Mouse (Mus musculus) erythroblast, embryonic 14.5 days (primary cell): ENCODE results near the gene Tmem91. TPM values are rescaled to one million over a fixed set of nuclear protein-coding genes. Genes with fewer than 3 reads are reported as not detected.

Source experiments
- H3K27me3 ChIP-seq: 2 replicates; pipeline ENCODE4 v1.6.1; 2012; ENCODE audit warnings: inconsistent platforms; ENCODE audit not compliant: control insufficient read depth
- H3K36me3 ChIP-seq: 2 replicates; pipeline ENCODE4 v1.6.1; 2012; ENCODE audit warnings: mild to moderate bottlenecking, inconsistent platforms; ENCODE audit not compliant: control insufficient read depth
- H3K4me1 ChIP-seq: 2 replicates; pipeline ENCODE4 v1.6.1; 2012; ENCODE audit warnings: inconsistent platforms; ENCODE audit not compliant: control insufficient read depth
- H3K4me3 ChIP-seq: replicated peaks from 2 replicates; pipeline ENCODE3; 2012; ENCODE audit warnings: moderate library complexity, mild to moderate bottlenecking, inconsistent platforms
- H3K9me3 ChIP-seq: 2 replicates; pipeline ENCODE4 v1.6.1; 2012; ENCODE audit warnings: low read length, inconsistent platforms, mixed read lengths; ENCODE audit not compliant: control insufficient read depth
- GATA1 ChIP-seq: IDR thresholded peaks from 2 replicates; pipeline ENCODE4 v1.6.1; 2012; ENCODE audit warnings: low read length, inconsistent platforms, mixed read lengths
- TAL1 ChIP-seq: IDR thresholded peaks from 3 replicates; pipeline ENCODE4 v1.6.1; 2012; ENCODE audit warnings: low read length, inconsistent platforms, mixed read lengths
- polyA plus RNA-seq: library from polyadenylated mRNA; stranded (reverse); fragments of >175 nt; gene quantifications from 2 replicates; pipeline ENCODE4 v1.2.3, GENCODE M21; 2012

Gene Tmem91
- polyA plus RNA-seq, 1 experiment, result 0.01 TPM

GRCm38 (mm10) chr7:25686680-25687531, 11.9 kb upstream of the Tmem91 start, which contains the start of gene Tgfb1:
TSS of gene Tgfb1 (plus strand) at chr7:25687002.
- peaks cover 93% of the 10 kb centered on the region for H3K4me1 ChIP-seq
- H3K36me3 ChIP-seq, result peaks cover 53% of the 10 kb centered on the region
- no peaks in the 10 kb centered on the region; the same call in 1 of the 2 replicates for H3K27me3 ChIP-seq
- peak within 1 kb of the TSS; percentile 84 for H3K4me3 ChIP-seq
- no peak for TF ChIP-seq GATA1
- TF ChIP-seq TAL1, result no peak
- H3K9me3 ChIP-seq, result no peaks in the 10 kb centered on the region

GRCm38 (mm10) chr7:25685926-25686470, 11.0 kb upstream of the Tmem91 start:
- TF ChIP-seq TAL1 (no peak), GATA1 (no peak)
- Histone ChIP-seq H3K4me1 (peaks cover 95% of the 10 kb centered on the region), H3K27me3 (no peaks in the 10 kb centered on the region; the same call in 1 of the 2 replicates), H3K36me3 (peaks cover 51% of the 10 kb centered on the region), H3K4me3 (peak overlapping the region; percentile 84), H3K9me3 (no peaks in the 10 kb centered on the region)

GRCm38 (mm10) chr7:25684659-25685058, 9.7 kb upstream of the Tmem91 start:
- H3K36me3 ChIP-seq, result peaks cover 41% of the 10 kb centered on the region
- no peak for TF ChIP-seq GATA1
- H3K4me3 ChIP-seq, result no peak overlapping the region
- no peaks in the 10 kb centered on the region; the same call in 1 of the 2 replicates for H3K27me3 ChIP-seq
- H3K4me1 ChIP-seq, result peaks cover 96% of the 10 kb centered on the region
- H3K9me3 ChIP-seq, result no peaks in the 10 kb centered on the region

GRCm38 (mm10) chr7:25683474-25684180, 8.7 kb upstream of the Tmem91 start:
- H3K4me3 ChIP-seq, result peak overlapping the region; percentile 18
- no peaks in the 10 kb centered on the region; the same call in 1 of the 2 replicates for H3K27me3 ChIP-seq
- TF ChIP-seq GATA1 (no peak), TAL1 (no peak)
- H3K9me3 ChIP-seq, result no peaks in the 10 kb centered on the region
- H3K4me1 ChIP-seq, result peaks cover 94% of the 10 kb centered on the region
- H3K36me3 ChIP-seq, result peaks cover 39% of the 10 kb centered on the region

- H3K4me3 ChIP-seq, result peak overlapping the region; percentile 90
- no peaks in the 10 kb centered on the region for H3K9me3 ChIP-seq
- peaks cover 75% of the 10 kb centered on the region for H3K4me1 ChIP-seq
- H3K27me3 ChIP-seq, result peaks cover 1% of the 10 kb centered on the region
- H3K36me3 ChIP-seq, result peaks cover 39% of the 10 kb centered on the region
- TF ChIP-seq GATA1 (no peak), TAL1 (no peak)
Measured at GRCm38 (mm10) chr7:25681341-25682231, 6.6 kb upstream of the Tmem91 start.

- Histone ChIP-seq H3K36me3 (peaks cover 33% of the 10 kb centered on the region), H3K4me1 (peaks cover 66% of the 10 kb centered on the region), H3K27me3 (peaks cover 6% of the 10 kb centered on the region), H3K9me3 (no peaks in the 10 kb centered on the region), H3K4me3 (peak within 1 kb of the TSS; percentile 90)
- TF ChIP-seq GATA1, result peak; percentile 5; the same call in 1 of the 2 replicates
- TF ChIP-seq TAL1, result peak; percentile 37; the same call in 2 of the 3 replicates
Measured at GRCm38 (mm10) chr7:25680514-25681258, 5.7 kb upstream of the Tmem91 start, which contains the start of gene B9d2. TSS of gene B9d2 (plus strand) at chr7:25680780.

GRCm38 (mm10) chr7:25679971-25680370, 5.0 kb upstream of the Tmem91 start:
- TF ChIP-seq GATA1, result no peak
- TF ChIP-seq TAL1, result no peak
- Histone ChIP-seq H3K9me3 (no peaks in the 10 kb centered on the region), H3K4me3 (peak overlapping the region; percentile 90), H3K27me3 (peaks cover 13% of the 10 kb centered on the region), H3K36me3 (peaks cover 28% of the 10 kb centered on the region), H3K4me1 (peaks cover 62% of the 10 kb centered on the region)

GRCm38 (mm10) chr7:25677013-25677412, 2.0 kb upstream of the Tmem91 start:
- no peak for TF ChIP-seq TAL1
- TF ChIP-seq GATA1, result no peak
- Histone ChIP-seq H3K27me3 (peaks cover 38% of the 10 kb centered on the region), H3K9me3 (no peaks in the 10 kb centered on the region), H3K4me1 (peaks cover 40% of the 10 kb centered on the region), H3K36me3 (peaks cover 2% of the 10 kb centered on the region), H3K4me3 (no peak overlapping the region)
